Mouse (Mus musculus): ENCODE data around the gene Oxsr1. TPM values are rescaled to one million over a fixed set of nuclear protein-coding genes. Genes with fewer than 3 reads are reported as not detected.
"Not testable (repeated sequence)": the region's sequence is repeated elsewhere in the genome, so short reads cannot be mapped to it uniquely, and the experiment has no call there.

The Oxsr1 gene
- polyA plus RNA-seq, 1 experiment from 2014 or later: 14.2 TPM

DNA sequence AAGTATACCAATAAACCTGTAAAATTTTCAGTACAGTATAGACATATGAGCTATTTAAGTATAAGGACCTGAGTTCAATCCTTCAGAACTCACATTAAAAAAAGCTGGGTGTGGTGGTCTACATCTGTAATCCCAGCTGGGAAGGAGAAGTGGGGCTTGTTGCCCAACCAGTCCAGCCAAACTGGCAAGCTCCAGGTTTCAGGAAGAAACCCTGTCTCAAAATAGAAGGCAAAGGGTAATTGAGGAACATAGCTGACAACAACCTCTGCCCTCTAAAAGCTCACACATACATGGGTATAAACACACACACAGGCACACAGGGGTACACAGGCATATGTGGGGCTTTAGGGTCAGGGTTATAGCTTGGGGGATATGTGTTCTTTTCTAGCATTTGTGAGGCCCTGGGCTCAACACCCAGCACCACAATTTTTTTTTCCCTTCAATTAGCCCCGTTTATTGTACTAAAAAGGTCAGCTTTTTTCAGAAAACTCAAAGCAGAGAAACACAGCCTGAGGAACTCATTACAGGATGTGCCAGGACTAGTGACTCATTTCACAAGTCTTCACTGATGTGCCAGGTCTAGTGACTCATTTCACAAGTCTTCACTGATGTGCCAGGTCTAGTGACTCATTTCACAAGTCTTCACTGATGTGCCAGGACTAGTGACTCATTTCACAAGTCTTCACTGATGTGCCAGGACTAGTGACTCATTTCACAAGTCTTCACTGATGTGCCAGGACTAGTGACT, 56.7 kb downstream of the Oxsr1 start:
- not testable (repeated sequence) for H3K27me3 ChIP-seq; H3K27ac ChIP-seq; ATAC-seq (replicated peaks; ENCODE audit: low FRiP score); H3K9ac ChIP-seq; H3K4me2 ChIP-seq; H3K4me3 ChIP-seq (replicated peaks); H3K9me3 ChIP-seq (replicated peaks); H3K4me1 ChIP-seq
- WGBS: 75% methylated on average over 1 of the region's 1 CpGs
- H3K36me3 ChIP-seq: peaks cover 74% of the 10 kb centered on the region

GRCm38 (mm10) chr9:119263067-119263466, 59.2 kb downstream of the Oxsr1 start:
- no peak overlapping the region for H3K4me2 ChIP-seq
- no peak overlapping the region for H3K4me3 ChIP-seq (replicated peaks)
- no peak for ATAC-seq (replicated peaks; ENCODE audit: low FRiP score)
- peaks cover 75% of the 10 kb centered on the region for H3K36me3 ChIP-seq
- H3K27me3 ChIP-seq: no peaks in the 10 kb centered on the region
- no peak overlapping the region for H3K9ac ChIP-seq
- no peak overlapping the region for H3K27ac ChIP-seq
- 92% methylated on average over 4 of the region's 4 CpGs for WGBS
- H3K4me1 ChIP-seq: no peaks in the 10 kb centered on the region
- H3K9me3 ChIP-seq (replicated peaks): no peaks in the 10 kb centered on the region

DNA sequence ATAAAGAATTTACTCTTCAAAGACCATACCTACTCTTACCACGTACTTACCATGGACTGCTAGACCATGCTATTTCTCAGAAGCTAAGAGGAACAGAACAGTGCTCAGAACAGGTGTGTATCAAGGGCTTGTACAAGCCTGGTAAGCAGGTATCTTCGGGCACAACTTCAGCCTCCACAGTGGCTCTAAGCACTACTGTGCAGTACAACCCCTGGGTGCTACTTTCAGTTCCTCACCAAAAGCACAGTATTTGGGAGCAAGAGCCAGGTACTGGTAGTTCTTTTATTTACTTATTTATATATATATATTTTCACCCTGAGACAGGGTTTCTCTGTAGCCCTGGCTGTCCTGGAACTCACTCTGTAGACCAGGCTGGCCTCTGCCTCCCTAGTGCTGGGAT, 61.4 kb downstream of the Oxsr1 start:
- Histone ChIP-seq H3K27me3 (no peaks in the 10 kb centered on the region), H3K9ac (no peak overlapping the region), H3K9me3 (replicated peaks) (no peaks in the 10 kb centered on the region), H3K4me3 (replicated peaks) (no peak overlapping the region), H3K4me1 (no peaks in the 10 kb centered on the region), H3K36me3 (peaks cover 77% of the 10 kb centered on the region), H3K4me2 (no peak overlapping the region), H3K27ac (no peak overlapping the region)
- 93% methylated on average over 2 of the region's 2 CpGs for whole genome bisulfite sequencing
- ATAC-seq (replicated peaks; ENCODE audit: low FRiP score): no peak

DNA sequence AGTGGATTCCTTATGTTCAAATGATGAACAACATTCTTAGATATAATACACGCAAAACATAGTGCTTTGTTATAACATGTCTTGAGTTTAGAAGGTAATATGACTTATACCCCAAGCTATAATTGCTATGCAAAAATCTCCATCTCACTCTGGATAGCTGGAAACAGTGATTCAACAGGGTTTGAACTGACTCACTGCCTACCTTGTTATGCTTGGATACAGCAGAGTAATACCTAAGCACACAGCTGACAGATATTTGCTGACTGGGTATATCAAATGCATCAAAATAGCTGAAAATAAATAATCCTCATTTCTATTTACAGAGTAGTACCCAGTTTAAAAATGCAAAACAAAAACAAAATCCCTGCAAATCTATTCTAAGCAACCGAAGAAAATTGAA, 63.4 kb downstream of the Oxsr1 start:
- H3K9me3 ChIP-seq (replicated peaks): no peaks in the 10 kb centered on the region
- H3K4me2 ChIP-seq: no peak overlapping the region
- H3K4me3 ChIP-seq (replicated peaks): no peak overlapping the region
- 97% methylated on average over 2 of the region's 2 CpGs for WGBS
- no peak overlapping the region for H3K27ac ChIP-seq
- no peak overlapping the region for H3K9ac ChIP-seq
- no peaks in the 10 kb centered on the region for H3K27me3 ChIP-seq
- H3K36me3 ChIP-seq: peaks cover 74% of the 10 kb centered on the region
- ATAC-seq (replicated peaks; ENCODE audit: low FRiP score): no peak
- no peaks in the 10 kb centered on the region for H3K4me1 ChIP-seq

DNA sequence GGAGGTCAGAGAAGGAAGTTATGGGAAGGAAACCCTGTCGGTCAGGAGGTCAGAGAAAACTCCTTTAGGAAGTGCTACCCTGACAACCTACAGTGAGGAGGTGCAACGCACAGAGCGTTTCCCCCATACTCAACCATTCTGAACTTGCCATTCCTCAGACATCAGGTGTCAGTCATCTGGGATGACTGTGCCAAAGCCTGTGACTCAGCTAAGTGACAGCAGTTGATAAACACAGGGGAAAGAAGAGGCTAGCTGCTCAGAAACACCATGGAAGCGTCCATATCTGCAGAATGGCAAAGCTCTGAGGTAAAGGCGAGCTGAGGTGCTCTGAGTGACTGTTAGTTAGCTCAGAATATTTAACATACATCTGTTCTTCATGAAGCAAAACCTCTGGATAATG, 64.1 kb downstream of the Oxsr1 start:
- Histone ChIP-seq H3K9ac (no peak overlapping the region), H3K4me1 (no peaks in the 10 kb centered on the region), H3K27ac (no peak overlapping the region), H3K9me3 (replicated peaks) (no peaks in the 10 kb centered on the region), H3K4me2 (no peak overlapping the region), H3K36me3 (peaks cover 73% of the 10 kb centered on the region), H3K27me3 (no peaks in the 10 kb centered on the region), H3K4me3 (replicated peaks) (no peak overlapping the region)
- no peak for ATAC-seq (replicated peaks; ENCODE audit: low FRiP score)
- WGBS: 71% methylated on average over 5 of the region's 5 CpGs

GRCm38 (mm10) chr9:119256161-119256560, 66.1 kb downstream of the Oxsr1 start:
- H3K36me3 ChIP-seq: peaks cover 63% of the 10 kb centered on the region
- H3K4me1 ChIP-seq: no peaks in the 10 kb centered on the region
- H3K4me2 ChIP-seq: no peak overlapping the region
- no peak overlapping the region for H3K4me3 ChIP-seq (replicated peaks)
- 95% methylated on average over 12 of the region's 12 CpGs for WGBS
- no peak overlapping the region for H3K27ac ChIP-seq
- no peaks in the 10 kb centered on the region for H3K9me3 ChIP-seq (replicated peaks)
- no peak for ATAC-seq (replicated peaks; ENCODE audit: low FRiP score)
- H3K9ac ChIP-seq: no peak overlapping the region
- no peaks in the 10 kb centered on the region for H3K27me3 ChIP-seq

- no peak overlapping the region for H3K9ac ChIP-seq
- no peak overlapping the region for H3K27ac ChIP-seq
- no peaks in the 10 kb centered on the region for H3K9me3 ChIP-seq (replicated peaks)
- ATAC-seq (replicated peaks; ENCODE audit: low FRiP score): no peak
- H3K4me1 ChIP-seq: no peaks in the 10 kb centered on the region
- H3K36me3 ChIP-seq: peaks cover 70% of the 10 kb centered on the region
- no peaks in the 10 kb centered on the region for H3K27me3 ChIP-seq
- H3K4me2 ChIP-seq: no peak overlapping the region
- 100% methylated on average over 1 of the region's 1 CpGs for WGBS
- H3K4me3 ChIP-seq (replicated peaks): no peak overlapping the region
Measured at GRCm38 (mm10) chr9:119255096-119255495, 67.1 kb downstream of the Oxsr1 start.

- peaks cover 73% of the 10 kb centered on the region for H3K36me3 ChIP-seq
- H3K9ac ChIP-seq: no peak overlapping the region
- no peak overlapping the region for H3K27ac ChIP-seq
- H3K9me3 ChIP-seq (replicated peaks): no peaks in the 10 kb centered on the region
- H3K4me3 ChIP-seq (replicated peaks): no peak overlapping the region
- no peaks in the 10 kb centered on the region for H3K27me3 ChIP-seq
- ATAC-seq (replicated peaks; ENCODE audit: low FRiP score): no peak
- no peak overlapping the region for H3K4me2 ChIP-seq
- H3K4me1 ChIP-seq: no peaks in the 10 kb centered on the region
- 64% methylated on average over 2 of the region's 2 CpGs for WGBS
Measured at GRCm38 (mm10) chr9:119254187-119254586, 68.0 kb downstream of the Oxsr1 start.

- Histone ChIP-seq H3K4me2 (no peak overlapping the region), H3K36me3 (peaks cover 66% of the 10 kb centered on the region), H3K4me1 (no peaks in the 10 kb centered on the region), H3K27ac (no peak overlapping the region), H3K9ac (no peak overlapping the region), H3K4me3 (replicated peaks) (no peak overlapping the region), H3K9me3 (replicated peaks) (no peaks in the 10 kb centered on the region), H3K27me3 (no peaks in the 10 kb centered on the region)
- no peak for ATAC-seq (replicated peaks; ENCODE audit: low FRiP score)
- WGBS: 78% methylated on average over 5 of the region's 5 CpGs
Measured at GRCm38 (mm10) chr9:119247996-119248395, 74.2 kb downstream of the Oxsr1 start.

GRCm38 (mm10) chr9:119246826-119247225, 75.4 kb downstream of the Oxsr1 start:
- Histone ChIP-seq H3K4me2 (no peak overlapping the region), H3K4me1 (no peaks in the 10 kb centered on the region), H3K9ac (no peak overlapping the region), H3K36me3 (peaks cover 75% of the 10 kb centered on the region), H3K27ac (no peak overlapping the region), H3K9me3 (replicated peaks) (no peaks in the 10 kb centered on the region), H3K4me3 (replicated peaks) (no peak overlapping the region), H3K27me3 (no peaks in the 10 kb centered on the region)
- WGBS: 96% methylated on average over 5 of the region's 5 CpGs
- no peak for ATAC-seq (replicated peaks; ENCODE audit: low FRiP score)

DNA sequence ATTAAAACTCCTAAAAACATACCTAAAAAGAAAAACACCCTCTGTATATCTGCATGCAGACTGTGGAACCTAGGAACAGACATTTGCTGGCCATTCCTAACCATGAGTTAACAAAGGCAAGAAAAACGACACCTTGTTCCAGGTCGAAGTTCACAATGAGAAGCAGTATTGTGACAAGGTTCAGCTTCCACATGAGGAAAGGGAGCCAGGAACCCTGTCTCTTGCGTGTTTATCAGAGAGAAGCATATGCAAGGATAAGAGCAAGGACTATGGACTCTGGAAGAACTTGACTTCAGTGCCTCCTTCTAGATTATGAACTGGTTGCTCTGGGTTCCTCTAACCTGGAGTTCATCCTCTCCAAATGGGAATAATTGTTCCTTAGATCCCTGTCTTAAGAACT, 78.2 kb downstream of the Oxsr1 start:
- no peaks in the 10 kb centered on the region for H3K9me3 ChIP-seq (replicated peaks)
- no peaks in the 10 kb centered on the region for H3K4me1 ChIP-seq
- H3K4me3 ChIP-seq (replicated peaks): no peak overlapping the region
- no peak overlapping the region for H3K4me2 ChIP-seq
- no peak overlapping the region for H3K27ac ChIP-seq
- H3K36me3 ChIP-seq: peaks cover 69% of the 10 kb centered on the region
- ATAC-seq (replicated peaks; ENCODE audit: low FRiP score): no peak
- H3K9ac ChIP-seq: no peak overlapping the region
- 87% methylated on average over 3 of the region's 3 CpGs for WGBS
- H3K27me3 ChIP-seq: no peaks in the 10 kb centered on the region

DNA sequence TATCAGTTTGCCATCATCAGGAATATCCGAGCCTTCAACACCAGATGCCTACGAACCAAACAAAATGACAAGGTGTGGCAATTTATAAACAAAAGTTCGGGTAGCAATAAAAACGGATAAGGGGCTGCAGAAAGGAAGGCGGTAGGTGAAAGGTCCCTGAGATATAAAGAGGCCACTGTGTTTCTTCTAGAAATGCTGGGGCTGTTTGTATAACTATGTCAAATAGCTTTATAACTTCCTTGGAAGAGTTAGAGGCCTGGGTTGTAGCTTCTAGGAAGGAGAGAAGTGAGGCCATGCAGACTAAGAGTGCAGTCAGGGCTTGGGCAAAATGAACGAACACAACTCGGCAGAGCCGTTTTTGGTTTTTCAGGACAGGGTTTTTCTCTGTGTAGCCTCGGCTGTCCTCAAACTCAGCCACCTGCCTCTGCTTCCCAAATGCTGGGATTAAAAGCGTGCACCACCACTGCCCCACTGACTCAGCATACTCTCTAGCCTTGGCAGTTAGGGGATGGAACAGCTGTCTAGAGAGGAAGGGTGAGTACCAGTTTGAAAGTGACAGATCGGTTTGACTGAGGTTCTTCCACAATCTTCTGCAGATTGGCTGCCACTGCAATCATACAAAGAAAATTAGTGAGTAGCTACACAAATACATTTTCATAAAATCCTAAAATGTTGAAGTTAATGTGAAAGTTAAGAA, 80.9 kb downstream of the Oxsr1 start:
- no peaks in the 10 kb centered on the region for H3K27me3 ChIP-seq
- H3K9me3 ChIP-seq (replicated peaks): no peaks in the 10 kb centered on the region
- H3K4me3 ChIP-seq (replicated peaks): no peak overlapping the region
- no peak overlapping the region for H3K9ac ChIP-seq
- H3K4me2 ChIP-seq: no peak overlapping the region
- WGBS: 64% methylated on average over 11 of the region's 11 CpGs
- H3K4me1 ChIP-seq: no peaks in the 10 kb centered on the region
- H3K36me3 ChIP-seq: peaks cover 70% of the 10 kb centered on the region
- no peak overlapping the region for H3K27ac ChIP-seq
- no peak for ATAC-seq (replicated peaks; ENCODE audit: low FRiP score)

Data from kidney, embryonic 15.5 days (tissue).